Mouse (Mus musculus): ENCODE measurements around the gene Gm42417.

Gm42417 gene

GRCm38 (mm10) chr1:36513310-36513709 is 25.9 kb downstream of the Gm42417 start:
- DNase-seq, result peak; percentile 61

- DNase-seq, result no peak
Observed at GRCm38 (mm10) chr1:36512966-36513280, 26.3 kb downstream of the Gm42417 start.

- DNase-seq, result no peak
Observed at GRCm38 (mm10) chr1:36512089-36512965, 26.9 kb downstream of the Gm42417 start.

- peak; percentile 99 for DNase-seq
Observed at GRCm38 (mm10) chr1:36511289-36512021, 27.8 kb downstream of the Gm42417 start, which contains the start of gene Cnnm3. TSS of gene Cnnm3 (plus strand) at chr1:36511867.

- DNase-seq, result no peak
Observed at GRCm38 (mm10) chr1:36508238-36508637, 31.0 kb downstream of the Gm42417 start.

- DNase-seq, result peak; percentile 85
Observed at GRCm38 (mm10) chr1:36501261-36501660, 38.0 kb downstream of the Gm42417 start.

- DNase-seq, result no peak
Observed at GRCm38 (mm10) chr1:36497312-36497711, 41.9 kb downstream of the Gm42417 start.

DNA sequence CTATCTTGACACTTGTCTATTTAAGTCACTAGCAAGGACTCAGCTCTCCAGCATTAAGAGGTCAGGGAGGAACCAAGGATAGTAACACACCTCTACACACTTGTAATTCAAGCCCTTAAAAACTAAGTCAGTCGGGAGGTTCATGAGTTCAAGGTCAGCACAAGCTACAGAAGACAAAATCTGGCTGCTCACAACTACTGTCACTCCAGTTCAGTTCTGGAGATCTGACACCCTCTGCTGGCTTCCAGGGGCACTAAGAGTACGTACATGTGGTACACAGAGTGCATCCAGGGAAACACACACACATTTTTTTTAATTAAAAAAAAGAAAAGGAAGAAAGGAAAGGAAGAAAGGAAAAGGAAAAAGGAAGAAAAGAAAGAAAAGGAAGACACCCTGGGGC is 42.5 kb downstream of the Gm42417 start:
- DNase-seq, result peak; percentile 56

GRCm38 (mm10) chr1:36493299-36493698 is 45.9 kb downstream of the Gm42417 start:
- no peak for DNase-seq

DNA sequence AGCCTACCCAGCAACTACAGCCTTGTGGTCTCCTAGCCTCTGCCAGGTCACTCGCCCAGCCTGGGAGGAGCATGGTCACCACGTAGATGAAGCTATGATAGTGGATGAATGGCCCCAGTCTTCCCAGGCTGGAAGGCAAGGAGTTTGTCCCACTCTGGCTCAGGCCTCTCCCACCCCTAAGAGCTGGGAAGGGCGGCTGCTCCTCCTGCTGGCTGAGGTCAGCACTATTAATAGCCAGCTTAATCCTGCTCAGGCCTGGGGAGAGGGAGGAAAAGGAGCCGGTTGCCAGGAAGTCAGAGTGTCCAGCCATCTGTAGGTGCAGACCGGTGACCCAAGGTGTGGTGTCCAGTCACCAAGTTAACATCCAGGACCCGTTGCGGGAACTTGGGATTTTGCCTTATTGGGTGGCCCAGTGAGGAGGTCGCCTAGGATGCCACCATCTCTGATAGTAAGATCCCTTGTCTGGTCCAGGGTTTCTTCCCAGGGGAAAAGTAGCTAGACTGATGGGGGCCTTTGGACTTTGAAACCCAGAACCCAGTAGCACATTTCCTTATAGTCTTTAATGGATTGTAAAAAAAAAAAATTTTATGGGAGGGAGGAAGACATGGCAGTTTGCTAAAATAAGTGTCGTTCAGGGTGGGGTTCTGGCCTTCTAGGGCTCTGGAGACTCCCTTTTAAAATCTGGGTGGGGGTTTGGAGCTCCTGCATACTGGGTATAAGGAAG is 46.7 kb downstream of the Gm42417 start:
- peak; percentile 73 for DNase-seq

DNA sequence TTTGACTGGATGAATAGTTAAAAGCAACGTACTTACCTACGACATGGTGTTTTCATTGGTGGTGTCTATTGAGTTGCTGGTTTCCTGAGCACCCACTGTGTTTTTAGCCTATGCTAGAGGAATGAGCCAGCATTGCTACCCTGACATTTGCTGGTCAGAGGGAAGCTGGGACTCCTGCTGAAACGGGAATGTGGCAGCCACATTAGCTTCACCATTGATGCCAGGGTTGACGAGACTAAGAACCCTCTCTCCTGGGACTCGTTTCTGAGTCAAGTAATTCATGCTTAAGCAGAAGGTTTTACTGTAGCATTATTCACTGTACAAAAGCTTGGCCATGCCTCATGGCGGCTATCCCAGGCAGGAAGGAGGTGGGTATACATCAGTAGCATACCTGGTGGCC is 49.6 kb downstream of the Gm42417 start:
- no peak for DNase-seq

- DNase-seq, result no peak
Observed at GRCm38 (mm10) chr1:36487111-36487510, 52.1 kb downstream of the Gm42417 start.

DNA sequence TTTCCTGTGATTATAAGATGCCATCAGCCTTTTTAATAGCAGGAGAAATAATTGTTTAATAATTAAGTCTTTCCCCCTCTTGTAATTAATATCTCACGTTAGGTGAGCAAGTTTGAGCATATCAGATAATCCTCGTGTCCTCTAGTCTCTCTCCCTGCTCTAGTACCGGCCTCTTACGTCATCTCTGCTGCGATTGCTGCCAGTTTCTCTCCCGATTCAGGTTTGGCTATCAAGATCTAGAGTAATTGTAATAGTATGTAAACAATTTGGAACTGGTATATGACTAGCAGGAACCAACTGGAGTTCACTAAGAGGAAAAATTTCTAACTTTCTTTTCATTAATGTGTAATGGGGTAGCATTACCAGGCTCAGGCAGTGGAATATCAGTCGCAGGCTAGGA is 54.1 kb downstream of the Gm42417 start:
- DNase-seq, result no peak

- no peak for DNase-seq
Observed at GRCm38 (mm10) chr1:36483825-36484224, 55.4 kb downstream of the Gm42417 start.
